24 mouse cellular contexts compared by ENCODE assay signal in the genomic region with DNA sequence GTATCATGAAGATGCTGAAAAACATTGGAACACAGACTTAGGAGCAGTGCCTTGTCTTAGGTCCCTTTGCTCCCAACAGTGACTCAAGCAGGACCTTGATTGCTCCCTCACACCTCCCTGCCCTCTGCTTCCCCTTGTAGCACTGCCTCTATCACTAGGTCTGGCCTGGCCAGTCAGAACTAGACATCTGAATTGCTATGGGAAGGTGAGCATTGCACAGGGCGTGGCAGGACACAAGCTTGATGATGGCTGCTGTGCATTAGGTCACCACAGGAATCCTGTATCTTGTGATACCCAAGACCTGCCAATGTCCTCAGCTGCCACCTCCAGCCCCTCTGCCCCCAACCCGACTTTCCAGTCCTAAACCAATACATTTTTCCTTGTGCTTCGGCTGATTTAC. TPM values are rescaled to one million over a fixed set of nuclear protein-coding genes. Genes with fewer than 3 reads are reported as not detected.
DNase-seq lines count a peak whose midpoint lies in the region; ATAC-seq and TF ChIP-seq lines count a peak whose summit lies in the region.
"Had no signal": no experiment of that assay in that cellular context is flagged by ENCODE, and none has a peak within 500 bp of the region (broad histone marks: within the 10 kb centered on the region; RNA-seq: fewer than 3 reads in every experiment).

No protein-coding gene starts in this region.

- H3K4me3 ChIP-seq in intestine, postnatal 0 days (ENCODE audit: low read depth, low read length) = no peak overlapping the region
- H3K4me3 ChIP-seq: embryonic facial prominence, embryonic 10.5 days; embryonic facial prominence, embryonic 13.5 days; erythroblast, embryonic 14.5 days; heart, embryonic 10.5 days; heart, embryonic 13.5 days; hindbrain, embryonic 12.5 days; hindbrain, embryonic 15.5 days had no signal

- H3K9ac ChIP-seq in intestine, postnatal 0 days (ENCODE audit: low read depth, low read length) = no peak overlapping the region
- H3K9ac ChIP-seq: embryonic facial prominence, embryonic 13.5 days; forebrain, postnatal 0 days; heart, embryonic 13.5 days; hindbrain, embryonic 12.5 days; hindbrain, embryonic 15.5 days had no signal

- peak; percentile 54 for DNase-seq in ES-CJ7 (ENCODE audit: low read depth, low spot score)
- peak; percentile 69 for DNase-seq in ZHBTc4 (ENCODE audit: low read depth, low spot score)
- DNase-seq in embryo, embryonic 9.5 days (ENCODE audit: extremely low spot score) = no peak
- no peak for DNase-seq in heart, adult 8-10 months (ENCODE audit: low spot score)
- DNase-seq in thymus, postnatal 36 days = no peak
- DNase-seq: adrenal gland, postnatal 10 days; adrenal gland, postnatal 36 days; cerebellum, adult 11 months; cerebellum, adult 2 months; cerebellum, adult 9-11 months; cerebellum, postnatal 25 days; forebrain, postnatal 0 days; gastrocnemius, postnatal 25 days; heart, adult 18-20 months had no signal

- H3K27ac ChIP-seq in intestine, postnatal 0 days (ENCODE audit: low read depth, low read length) = 0 out of 2 replicates have a peak overlapping the region, but pooled peaks have one; percentile 10
- H3K27ac ChIP-seq: embryonic facial prominence, embryonic 10.5 days; embryonic facial prominence, embryonic 13.5 days; heart, embryonic 10.5 days; heart, embryonic 13.5 days; hindbrain, embryonic 12.5 days; hindbrain, embryonic 15.5 days had no signal

- peaks cover 36% of the 10 kb centered on the region for H3K36me3 ChIP-seq in intestine, postnatal 0 days (ENCODE audit: control insufficient read depth, insufficient read depth)

- no peak overlapping the region for H3K4me2 ChIP-seq in intestine, postnatal 0 days (replicated peaks; ENCODE audit: low read depth)
- H3K4me2 ChIP-seq: embryonic facial prominence, embryonic 13.5 days; heart, embryonic 13.5 days; hindbrain, embryonic 12.5 days; hindbrain, embryonic 15.5 days had no signal

- WGBS in intestine, postnatal 0 days = 93% methylated on average over 3 of the region's 3 CpGs

- no peak for TF ChIP-seq CTCF in intestine, postnatal 0 days (IDR thresholded peaks at IDR 0.05; ENCODE audit: low read depth)

- peak; percentile 68 for ATAC-seq in intestine, postnatal 0 days
- ATAC-seq: CD4-positive, CD25-positive, alpha-beta regulatory T cell, adult 4 months; forebrain, embryonic 14.5 days; forebrain, postnatal 0 days had no signal

- no peaks in the 10 kb centered on the region for H3K27me3 ChIP-seq in intestine, postnatal 0 days (replicated peaks; ENCODE audit: control insufficient read depth, insufficient read depth, low read length)
- H3K27me3 ChIP-seq: embryonic facial prominence, embryonic 13.5 days; heart, embryonic 13.5 days; hindbrain, embryonic 12.5 days; hindbrain, embryonic 15.5 days had no signal

- H3K9me3 ChIP-seq in intestine, postnatal 0 days (ENCODE audit: control insufficient read depth) = no peaks in the 10 kb centered on the region
- H3K9me3 ChIP-seq: embryonic facial prominence, embryonic 10.5 days; embryonic facial prominence, embryonic 13.5 days; heart, embryonic 10.5 days; heart, embryonic 13.5 days; hindbrain, embryonic 12.5 days; hindbrain, embryonic 15.5 days had no signal

- H3K4me1 ChIP-seq in intestine, postnatal 0 days (replicated peaks; ENCODE audit: control insufficient read depth, insufficient read depth, low read length) = no peaks in the 10 kb centered on the region
- H3K4me1 ChIP-seq: embryonic facial prominence, embryonic 10.5 days; hindbrain, embryonic 12.5 days; hindbrain, embryonic 15.5 days had no signal

RNA-seq across cellular contexts. Expression of gene Maml1, which starts 25.1 kb away (rescaled TPM):
- polyA plus RNA-seq in intestine, postnatal 0 days (2015; fragmentation: Nextera tagmentation; extraction: Ambion mirVana) = 2.5 and 2.6 TPM in 2 replicates
- 10 to 100 TPM in 1 of 4 experiments, 1 to 10 TPM in 3; 9.0 to 11.0 (median 9.4) TPM for total RNA-seq in heart, adult 8-10 months (2022)

RNA-seq across cellular contexts. Expression of gene Ltc4s, which starts 28.6 kb away (rescaled TPM):
- 39.5 and 54.4 TPM in 2 replicates for polyA plus RNA-seq in intestine, postnatal 0 days (2015; fragmentation: Nextera tagmentation; extraction: Ambion mirVana)
- 10 to 100 TPM in 1 of 4 experiments, 1 to 10 TPM in 3; 4.7 to 11.8 (median 6.6) TPM for total RNA-seq in heart, adult 8-10 months (2022)
- polyA plus RNA-seq: CD4-positive, CD25-positive, alpha-beta regulatory T cell, adult 4 months; erythroblast, embryonic 14.5 days had no signal

RNA-seq across cellular contexts. Expression of gene Mgat4b, which starts 56.3 kb away (rescaled TPM):
- polyA plus RNA-seq in intestine, postnatal 0 days (2015; fragmentation: Nextera tagmentation; extraction: Ambion mirVana) = 33.2 and 35.0 TPM in 2 replicates
- total RNA-seq in heart, adult 8-10 months (2022) = 10 to 100 TPM; 68.4 to 90.0 (median 76.3) TPM

RNA-seq across cellular contexts. Expression of gene Sqstm1, which starts 56.4 kb away (rescaled TPM):
- polyA plus RNA-seq in intestine, postnatal 0 days (2015; fragmentation: Nextera tagmentation; extraction: Ambion mirVana) = 197 and 213 TPM in 2 replicates
- total RNA-seq in heart, adult 8-10 months (2022) = 100 to 1,000 TPM; 431 to 551 (median 475) TPM

RNA-seq across cellular contexts. Expression of gene Canx, which starts 58.5 kb away (rescaled TPM):
- polyA plus RNA-seq in intestine, postnatal 0 days (2015; fragmentation: Nextera tagmentation; extraction: Ambion mirVana) = 181 and 187 TPM in 2 replicates
- 100 to 1,000 TPM; 331 to 378 (median 360) TPM for total RNA-seq in heart, adult 8-10 months (2022)

Comparison
In these comparisons a context has a peak if more than half of its experiments do, and no peak if none do; other contexts are left out.
1. DNase-seq: peak in ES-CJ7 (single experiment) and ZHBTc4 (single experiment); none in embryo, embryonic 9.5 days (single experiment), heart, adult 8-10 months (single experiment) and thymus, postnatal 36 days (0 of 2).